Comparison of ENCODE assay signal across 8 mouse cellular contexts in the genomic region with DNA sequence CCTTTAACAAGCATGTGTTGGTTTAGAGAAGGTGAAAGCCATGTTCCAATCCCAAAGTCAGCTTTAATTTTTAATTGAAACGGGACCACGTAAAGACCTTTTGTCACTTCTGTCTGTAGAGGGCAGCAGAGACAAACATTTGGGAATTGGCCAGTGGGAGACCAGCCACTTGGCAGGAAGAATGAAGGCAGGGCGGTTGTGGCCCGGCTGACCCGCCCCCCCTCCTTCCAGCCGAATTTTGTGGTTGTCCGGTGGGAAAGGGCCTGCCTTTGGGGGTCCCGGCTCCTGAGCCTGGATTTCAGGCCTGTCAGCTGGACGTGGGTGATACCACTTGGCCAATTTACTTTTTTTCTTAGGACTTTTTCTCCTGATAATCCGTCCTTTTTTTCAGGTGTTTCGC. TPM values are rescaled to one million over a fixed set of nuclear protein-coding genes. Genes with fewer than 3 reads are reported as not detected.
DNase-seq lines count a peak whose midpoint lies in the region; ATAC-seq and TF ChIP-seq lines count a peak whose summit lies in the region.

No protein-coding gene starts in this region.

- no peaks in the 10 kb centered on the region for H3K27me3 ChIP-seq in intestine, embryonic 16.5 days (replicated peaks; ENCODE audit: control insufficient read depth, insufficient read depth, low read length)
- H3K27me3 ChIP-seq in liver, adult 2 months (ENCODE audit: control insufficient read depth, insufficient read depth, low read length): no peaks in the 10 kb centered on the region
- H3K27me3 ChIP-seq in stomach, postnatal 0 days (ENCODE audit: control insufficient read depth, insufficient read depth, low read length): no peaks in the 10 kb centered on the region

- peak; percentile 97 for ATAC-seq in granulocyte monocyte progenitor cell, adult 5-6 weeks (replicated peaks; ENCODE audit: poor library complexity, severe bottlenecking)
- peak; percentile 81 for ATAC-seq in intestine, embryonic 16.5 days
- peak; percentile 89 for ATAC-seq in monocyte, adult 5-6 weeks (replicated peaks; ENCODE audit: insufficient number of reproducible peaks, low FRiP score, low TSS enrichment, poor library complexity, severe bottlenecking)
- peak; percentile 76 for ATAC-seq in stomach, postnatal 0 days (ENCODE audit: low FRiP score, low TSS enrichment)

- peak; percentile 67 for TF ChIP-seq CTCF in liver, adult 2 months (IDR thresholded peaks at IDR 0.05; ENCODE audit: low read depth, low read length)
- peak; percentile 92 for TF ChIP-seq CTCF in stomach, postnatal 0 days (IDR thresholded peaks at IDR 0.05; ENCODE audit: low read depth)

- H3K9me3 ChIP-seq in intestine, embryonic 16.5 days (ENCODE audit: control insufficient read depth, low read length): no peaks in the 10 kb centered on the region
- no peaks in the 10 kb centered on the region for H3K9me3 ChIP-seq in stomach, postnatal 0 days (ENCODE audit: control insufficient read depth, low read length)

- peak overlapping the region; percentile 69 for H3K9ac ChIP-seq in intestine, embryonic 16.5 days (ENCODE audit: low read depth, low read length)
- peak overlapping the region; percentile 90 for H3K9ac ChIP-seq in liver, adult 2 months (ENCODE audit: low read depth, low read length)
- H3K9ac ChIP-seq in stomach, postnatal 0 days (ENCODE audit: low read length): peak overlapping the region; percentile 50; the same call in 1 of the 2 replicates

- H3K27ac ChIP-seq in intestine, embryonic 16.5 days (ENCODE audit: low read length): no peak overlapping the region
- H3K27ac ChIP-seq in liver, adult 2 months (replicated peaks; ENCODE audit: insufficient read depth, low read depth, low read length): no peak overlapping the region
- no peak overlapping the region for H3K27ac ChIP-seq in stomach, postnatal 0 days (replicated peaks)

- peak overlapping the region; percentile 43 for H3K4me3 ChIP-seq in intestine, embryonic 16.5 days (ENCODE audit: low read length)
- H3K4me3 ChIP-seq in liver, adult 2 months (ENCODE audit: insufficient read depth, low read depth, low read length): peak overlapping the region; percentile 78
- H3K4me3 ChIP-seq in stomach, postnatal 0 days (ENCODE audit: low read depth, low read length): peak overlapping the region; percentile 34

- H3K4me1 ChIP-seq in intestine, embryonic 16.5 days (ENCODE audit: control insufficient read depth, insufficient read depth, low read length): no peaks in the 10 kb centered on the region
- no peaks in the 10 kb centered on the region for H3K4me1 ChIP-seq in liver, adult 2 months (ENCODE audit: control insufficient read depth, insufficient read depth, low read length)
- no peaks in the 10 kb centered on the region for H3K4me1 ChIP-seq in stomach, postnatal 0 days (replicated peaks; ENCODE audit: control insufficient read depth, insufficient read depth)

- no peak for TF ChIP-seq POLR2A in liver, adult 2 months (IDR thresholded peaks at IDR 0.05; ENCODE audit: extremely low read depth, insufficient read depth, low read length)

- H3K36me3 ChIP-seq in intestine, embryonic 16.5 days (ENCODE audit: control insufficient read depth, insufficient read depth, low read length): no peaks in the 10 kb centered on the region
- H3K36me3 ChIP-seq in liver, adult 2 months (ENCODE audit: control insufficient read depth, insufficient read depth, low read length): no peaks in the 10 kb centered on the region
- no peaks in the 10 kb centered on the region for H3K36me3 ChIP-seq in stomach, postnatal 0 days (ENCODE audit: control insufficient read depth, insufficient read depth, low read length)

- peak; percentile 82 for DNase-seq in A20 (ENCODE audit: low read depth, low spot score)
- DNase-seq in adrenal gland, adult (ENCODE audit: inconsistent age in 2 of 2, low spot score in 1 of 2): peak; percentile 64 to 91
- peak; percentile 95 for DNase-seq in embryo, embryonic 10 days (ENCODE audit: low spot score)
- peak; percentile 71 for DNase-seq in liver, adult 2 months (ENCODE audit: extremely low read depth, low read depth, low spot score)
- DNase-seq in stomach, postnatal 0 days (ENCODE audit: low spot score): peak; percentile 80

- TF ChIP-seq EP300 in stomach, postnatal 0 days (optimal IDR thresholded peaks at IDR 0.05): no peak

- peak overlapping the region; percentile 59 for H3K4me2 ChIP-seq in intestine, embryonic 16.5 days (ENCODE audit: low read depth, low read length)
- H3K4me2 ChIP-seq in stomach, postnatal 0 days (replicated peaks; ENCODE audit: low read depth): peak overlapping the region; percentile 61

- H3K79me2 ChIP-seq in liver, adult 2 months (ENCODE audit: control insufficient read depth, insufficient read depth, low read length): no peaks in the 10 kb centered on the region

- WGBS in intestine, embryonic 16.5 days: 13% methylated on average over 11 of the region's 11 CpGs
- 2% methylated on average over 11 of the region's 11 CpGs for WGBS in liver, adult 2 months
- 4% methylated on average over 11 of the region's 11 CpGs for WGBS in stomach, postnatal 0 days

RNA-seq across cellular contexts. Expression of gene Khdc4, which starts 8.2 kb away (rescaled TPM):
- total RNA-seq in granulocyte monocyte progenitor cell, adult 5-6 weeks (2014; fragmentation: Nextera tagmentation): 57.4 and 68.2 TPM in 2 replicates
- total RNA-seq in granulocyte monocyte progenitor cell, adult 5-6 weeks (2017): 35.4 and 49.3 TPM in 2 replicates
- 61.1 and 61.5 TPM in 2 replicates for polyA plus RNA-seq in intestine, embryonic 16.5 days (2015; fragmentation: Nextera tagmentation; extraction: Ambion mirVana)
- total RNA-seq in liver, adult 2 months (2014; rRNA removed): 32.9 and 34.7 TPM in 2 replicates
- polyA plus RNA-seq in liver, adult 2 months (2012; rRNA removed): 23.8 and 39.7 TPM in 2 replicates
- 82.8 to 120 TPM (median 89.3 TPM) in 3 replicates for total RNA-seq in monocyte, adult 5-6 weeks (2017)
- polyA plus RNA-seq in stomach, postnatal 0 days (2015; fragmentation: Nextera tagmentation; extraction: Ambion mirVana): 38.1 and 45.9 TPM in 2 replicates

RNA-seq across cellular contexts. Expression of gene Rxfp4, which starts 24.5 kb away (rescaled TPM):
- total RNA-seq in granulocyte monocyte progenitor cell, adult 5-6 weeks (2014; fragmentation: Nextera tagmentation): not detected in 2 replicates
- not detected in 2 replicates for total RNA-seq in granulocyte monocyte progenitor cell, adult 5-6 weeks (2017)
- not detected in 2 replicates for polyA plus RNA-seq in intestine, embryonic 16.5 days (2015; fragmentation: Nextera tagmentation; extraction: Ambion mirVana)
- not detected in 2 replicates for total RNA-seq in liver, adult 2 months (2014; rRNA removed)
- polyA plus RNA-seq in liver, adult 2 months (2012; rRNA removed): not detected in 2 replicates
- total RNA-seq in monocyte, adult 5-6 weeks (2017): not detected in 3 replicates
- polyA plus RNA-seq in stomach, postnatal 0 days (2015; fragmentation: Nextera tagmentation; extraction: Ambion mirVana): 0.07 TPM in 1 of 2 replicates, not detected in the other

RNA-seq across cellular contexts. Expression of gene Rit1, which starts 39.2 kb away (rescaled TPM):
- total RNA-seq in granulocyte monocyte progenitor cell, adult 5-6 weeks (2014; fragmentation: Nextera tagmentation): 17.5 and 20.5 TPM in 2 replicates
- 20.0 and 26.5 TPM in 2 replicates for total RNA-seq in granulocyte monocyte progenitor cell, adult 5-6 weeks (2017)
- polyA plus RNA-seq in intestine, embryonic 16.5 days (2015; fragmentation: Nextera tagmentation; extraction: Ambion mirVana): 48.9 and 50.3 TPM in 2 replicates
- 18.0 and 19.9 TPM in 2 replicates for total RNA-seq in liver, adult 2 months (2014; rRNA removed)
- polyA plus RNA-seq in liver, adult 2 months (2012; rRNA removed): 14.4 and 14.8 TPM in 2 replicates
- total RNA-seq in monocyte, adult 5-6 weeks (2017): 49.6 to 61.6 TPM (median 59.0 TPM) in 3 replicates
- polyA plus RNA-seq in stomach, postnatal 0 days (2015; fragmentation: Nextera tagmentation; extraction: Ambion mirVana): 85.5 and 86.9 TPM in 2 replicates
